Mouse (Mus musculus): ENCODE measurements around the gene Gm3618. TPM values are rescaled to one million over a fixed set of nuclear protein-coding genes. Genes with fewer than 3 reads are reported as not detected.

Gene Gm3618
- not detected for polyA plus RNA-seq (2017; shearing (Covaris generic))

DNA sequence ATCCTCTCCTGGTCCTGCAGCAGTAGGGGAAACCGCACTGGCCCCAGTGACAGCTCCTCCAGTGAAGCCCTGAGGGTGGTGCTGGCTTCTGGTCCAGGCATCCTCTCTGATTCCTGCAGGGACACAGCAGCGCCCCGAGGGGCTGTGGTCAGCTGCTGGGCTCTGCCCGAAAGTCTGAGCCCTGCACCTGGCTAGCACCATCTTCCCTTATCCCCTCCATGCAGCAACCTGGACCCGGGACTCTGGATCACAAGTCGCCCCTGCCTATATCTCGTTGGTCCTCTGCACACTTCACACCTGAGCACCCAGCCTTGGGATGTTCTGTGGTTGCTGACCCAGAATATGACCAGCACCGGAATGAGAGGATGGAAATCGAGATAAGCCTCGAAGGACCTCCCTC is at the start of gene Gm3618:
TSS of gene Gm3618 (minus strand) at position 101 of the 400 bp plus-strand sequence.

DNA sequence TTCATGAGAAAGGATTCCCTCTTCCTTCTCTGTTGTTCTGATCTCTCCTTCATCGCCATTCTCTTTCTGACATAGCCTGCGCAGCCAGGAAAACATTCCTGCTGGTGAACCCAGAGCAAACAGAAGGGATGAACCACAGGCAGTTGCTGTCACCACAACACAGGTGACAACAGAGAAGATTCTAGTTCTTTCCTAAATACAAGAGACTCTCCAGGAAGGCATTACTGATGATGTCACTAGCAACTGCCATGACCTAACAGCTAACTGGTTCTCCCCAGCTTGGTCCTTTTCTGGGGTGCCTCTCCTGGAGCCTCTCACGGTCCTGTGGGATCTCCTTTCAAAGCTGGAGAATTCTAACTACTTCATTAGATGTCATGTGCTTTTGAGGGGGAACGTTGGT is 46.7 kb upstream of the Gm3618 start, which contains the start of gene Gm16440:
TSS of gene Gm16440 (minus strand) at position 101 of the 400 bp plus-strand sequence.

DNA sequence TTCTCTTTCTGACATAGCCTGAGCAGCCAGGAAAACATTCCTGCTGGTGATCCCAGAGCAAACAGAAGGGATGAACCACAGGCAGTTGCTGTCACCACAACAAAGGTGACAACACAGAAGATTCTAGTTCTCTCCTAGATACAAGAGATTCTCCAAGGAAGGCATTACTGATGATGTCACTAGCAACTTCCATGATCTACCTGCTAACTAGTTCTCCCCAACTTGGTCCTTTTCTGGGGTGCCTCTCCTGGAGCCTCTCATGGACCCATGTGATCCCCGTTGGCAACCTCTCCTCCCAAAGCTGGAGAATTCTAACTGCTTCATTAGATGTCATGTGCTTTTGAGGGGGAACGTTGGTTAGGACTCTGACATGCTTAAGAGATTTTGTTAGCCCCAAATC is 38.7 kb downstream of the Gm3618 start, which contains the start of gene Gm21103:
TSS of gene Gm21103 (minus strand) at position 101 of the 400 bp plus-strand sequence.

DNA sequence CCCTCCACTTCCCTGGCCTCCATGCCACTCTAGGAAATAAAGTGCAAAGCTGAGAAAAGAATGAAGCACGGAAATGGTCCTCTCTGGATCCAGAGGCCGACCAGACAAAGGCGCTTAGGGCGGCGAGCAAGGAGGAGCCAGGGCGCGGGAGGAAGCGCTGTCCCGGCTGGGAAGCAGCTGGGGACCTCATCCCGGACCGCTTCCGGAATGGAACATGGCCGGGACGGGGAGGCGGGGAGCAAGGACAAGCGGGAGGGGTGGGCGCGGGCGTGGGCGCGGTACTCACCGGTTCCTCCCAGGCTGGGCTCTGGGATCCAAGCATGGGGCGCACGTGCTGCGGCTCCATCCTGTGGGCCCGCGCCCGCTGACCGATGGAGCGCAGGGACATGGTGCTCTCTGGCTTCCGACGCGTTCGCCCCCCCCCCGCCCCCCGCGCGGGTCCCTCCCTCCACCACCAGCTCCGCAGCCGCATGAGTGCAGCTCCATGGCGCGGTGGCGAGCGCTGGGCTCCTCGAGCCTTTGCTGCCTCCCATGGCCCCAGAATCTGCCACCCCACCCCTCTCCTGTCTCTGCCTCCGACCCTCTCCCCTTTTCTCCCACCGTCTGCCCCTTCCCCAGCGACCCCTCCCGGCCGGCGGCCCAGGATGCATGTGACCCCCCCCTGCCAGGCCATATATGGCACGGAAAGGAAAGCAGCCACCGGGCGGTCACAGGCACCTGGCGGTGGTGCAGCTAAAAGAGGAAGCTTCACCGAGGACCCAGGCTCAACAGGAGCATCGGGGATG is 56.4 kb downstream of the Gm3618 start, which contains the start of gene Gm3411:
TSS of gene Gm3411 (minus strand) at position 320 of the 785 bp plus-strand sequence.

Other genes starting within 250 kb of the Gm3618 start
- under 1 TPM; 0.16 to 0.26 TPM for gene Gm8206, start 249.7 kb downstream of the Gm3618 start, polyA plus RNA-seq (2017; shearing (Covaris generic))
- 1 to 10 TPM; 2.9 to 4.1 TPM for gene Gm3468, start 235.0 kb downstream of the Gm3618 start, polyA plus RNA-seq (2017; shearing (Covaris generic))
- gene Gm3476, start 217.9 kb downstream of the Gm3618 start, polyA plus RNA-seq (2017; shearing (Covaris generic)) = under 1 TPM in 1 of 2 experiments, not detected in 1; 0.68 TPM
- gene Gm21560, start 124.4 kb downstream of the Gm3618 start, polyA plus RNA-seq (2017; shearing (Covaris generic)) = under 1 TPM in 1 of 2 experiments, not detected in 1; 0.11 TPM
- gene Gm3411, start 56.4 kb downstream of the Gm3618 start, polyA plus RNA-seq (2017; shearing (Covaris generic)) = 1 to 10 TPM; 1.4 to 2.8 TPM
- gene Gm21103, start 38.8 kb downstream of the Gm3618 start, polyA plus RNA-seq (2017; shearing (Covaris generic)) = under 1 TPM in 1 of 2 experiments, not detected in 1; 0.34 TPM
- not detected for gene Gm16440, start 46.6 kb upstream of the Gm3618 start, polyA plus RNA-seq (2017; shearing (Covaris generic))
- 1 to 10 TPM in 1 of 2 experiments, under 1 TPM in 1; 0.24 to 1.6 TPM for gene Gm3591, start 68.8 kb upstream of the Gm3618 start, polyA plus RNA-seq (2017; shearing (Covaris generic))
- not detected for gene Gm3594, start 100.9 kb upstream of the Gm3618 start, polyA plus RNA-seq (2017; shearing (Covaris generic))
- under 1 TPM in 1 of 2 experiments, not detected in 1; 0.31 TPM for gene Gm8356, start 193.6 kb upstream of the Gm3618 start, polyA plus RNA-seq (2017; shearing (Covaris generic))
- not detected for gene Gm3629, start 246.9 kb upstream of the Gm3618 start, polyA plus RNA-seq (2017; shearing (Covaris generic))